Mouse (Mus musculus) ES-E14 (cell line): ENCODE results near the gene Pik3r6. TPM values are rescaled to one million over a fixed set of nuclear protein-coding genes. Genes with fewer than 3 reads are reported as not detected.

Experiments used
- DNase-seq: peaks from one replicate; pipeline ENCODE4 v3.0.0-alpha.2; 2013; ENCODE audit warnings: low read depth, low spot score
- H3K27ac ChIP-seq: 2 replicates; pipeline ENCODE4 v1.5.1; 2012; ENCODE audit warnings: low read depth, mild to moderate bottlenecking, low read length, moderate library complexity, mixed read lengths; ENCODE audit not compliant: poor library complexity, insufficient read depth, severe bottlenecking
- H3K36me3 ChIP-seq: 2 replicates; pipeline ENCODE4 v1.6.1; 2012; ENCODE audit warnings: mild to moderate bottlenecking, low read length, moderate library complexity, mixed read lengths; ENCODE audit not compliant: control insufficient read depth, poor library complexity, insufficient read depth, severe bottlenecking
- H3K4me1 ChIP-seq, 2 experiments: fragments of 150-350 bp in 1 of 2; sonication (generic) in 1 of 2; 2 replicates each; pipeline ENCODE4 v1.6.1; 2012; ENCODE audit warnings: low read length in 2 of 2, mild to moderate bottlenecking in 1 of 2, mixed read lengths in 1 of 2; ENCODE audit not compliant: control insufficient read depth in 2 of 2, insufficient read depth in 2 of 2, poor library complexity in 1 of 2
- H3K4me3 ChIP-seq, 2 experiments: fragments of 150-350 bp in 1 of 2; sonication (generic) in 1 of 2; 2 replicates each; pipeline ENCODE4 v1.5.1; 2012; ENCODE audit warnings: low read length in 2 of 2, low read depth in 1 of 2, mild to moderate bottlenecking in 1 of 2, mixed read lengths in 1 of 2; ENCODE audit not compliant: insufficient read depth in 1 of 2, poor library complexity in 1 of 2, severe bottlenecking in 1 of 2
- H3K9ac ChIP-seq: 2 replicates; pipeline ENCODE4 v1.6.1; 2012; ENCODE audit warnings: low read depth, mild to moderate bottlenecking, low read length, mixed read lengths; ENCODE audit not compliant: poor library complexity, insufficient read depth, severe bottlenecking
- H3K9me3 ChIP-seq: fragments of 150-350 bp; sonication (generic); 2 replicates; pipeline ENCODE4 v1.6.1; 2012; ENCODE audit warnings: low read depth, mild to moderate bottlenecking, low read length; ENCODE audit not compliant: control insufficient read depth, insufficient read depth
- CHD2 ChIP-seq: IDR thresholded peaks from 2 replicates; pipeline ENCODE4 v1.6.1; 2014; ENCODE audit warnings: mild to moderate bottlenecking, low read depth, low read length, inconsistent platforms
- HCFC1 ChIP-seq: IDR thresholded peaks from 2 replicates; pipeline ENCODE4 v1.6.1; 2012; ENCODE audit warnings: low read length, inconsistent platforms, borderline replicate concordance; ENCODE audit not compliant: insufficient read depth
- MAFK ChIP-seq: IDR thresholded peaks from 2 replicates; pipeline ENCODE4 v1.6.1; 2014; ENCODE audit warnings: mild to moderate bottlenecking, low read depth, low read length, inconsistent platforms; ENCODE audit not compliant: insufficient read depth
- ZC3H11A ChIP-seq: IDR thresholded peaks from 2 replicates; pipeline ENCODE4 v1.6.1; 2012; ENCODE audit warnings: low read depth, mild to moderate bottlenecking, inconsistent platforms, low read length, borderline replicate concordance
- ZNF384 ChIP-seq: IDR thresholded peaks from 2 replicates; pipeline ENCODE4 v1.6.1; 2012; ENCODE audit warnings: low read depth, low read length, inconsistent platforms
- in situ Hi-C, 2 experiments: fragments of 600-800 bp; cut with MboI; formaldehyde crosslinking; loops; one replicate each; pipeline ENCODE4 v1.15.1; 2025; ENCODE audit warnings: low sequenced_read_pairs in 2 of 2, inconsistent platforms in 1 of 2; ENCODE audit not compliant: unreplicated experiment in 2 of 2
- total RNA-seq: library from RNA; depleted of rRNA; stranded (reverse); fragments of 300-350 nt; gene quantifications from 2 replicates; pipeline ENCODE4 v1.2.3, GENCODE M21; 2012

Pik3r6 gene
- total RNA-seq, 1 experiment: 0.40 TPM

- no peak overlapping the region for H3K9ac ChIP-seq
- in situ Hi-C loops: no loop called here
- no peaks in the 10 kb centered on the region for H3K36me3 ChIP-seq
- TF ChIP-seq CHD2: no peak
- TF ChIP-seq ZNF384: no peak
- no peak for TF ChIP-seq MAFK
- no peak for TF ChIP-seq HCFC1
- TF ChIP-seq ZC3H11A: no peak
- H3K4me3 ChIP-seq: no peak overlapping the region
- H3K9me3 ChIP-seq: no peaks in the 10 kb centered on the region
- H3K4me1 ChIP-seq: no peaks in the 10 kb centered on the region
- DNase-seq: no peak
- H3K27ac ChIP-seq: no peak overlapping the region
Measured at GRCm38 (mm10) chr11:68478574-68478981, 24.2 kb upstream of the Pik3r6 start.

- in situ Hi-C loops: no loop called here
- TF ChIP-seq ZC3H11A (peak; percentile 36; the same call in 1 of the 2 replicates), MAFK (no peak), ZNF384 (no peak)
- Histone ChIP-seq H3K36me3 (no peaks in the 10 kb centered on the region), H3K27ac (no peak overlapping the region), H3K9ac (no peak overlapping the region), H3K4me1 (no peaks in the 10 kb centered on the region), H3K4me3 (no peak overlapping the region), H3K9me3 (no peaks in the 10 kb centered on the region)
- no peak for DNase-seq
Measured at GRCm38 (mm10) chr11:68480660-68481059, 22.2 kb upstream of the Pik3r6 start.

GRCm38 (mm10) chr11:68482001-68482400 lies 20.8 kb upstream of the Pik3r6 start:
- no peak for TF ChIP-seq CHD2
- TF ChIP-seq MAFK: no peak
- no peak for TF ChIP-seq ZC3H11A
- TF ChIP-seq ZNF384: 0 out of 2 replicates have a peak, but pooled peaks have one; percentile 51
- no peak for TF ChIP-seq HCFC1
- no peak for DNase-seq
- in situ Hi-C loops: no loop called here

GRCm38 (mm10) chr11:68483213-68483612 lies 19.6 kb upstream of the Pik3r6 start:
- H3K4me3 ChIP-seq: no peak overlapping the region
- in situ Hi-C loops: no loop called here
- DNase-seq: no peak
- H3K9ac ChIP-seq: no peak overlapping the region
- H3K27ac ChIP-seq: no peak overlapping the region
- TF ChIP-seq CHD2 (no peak), ZC3H11A (no peak), ZNF384 (no peak), HCFC1 (no peak)
- no peaks in the 10 kb centered on the region for H3K9me3 ChIP-seq
- H3K36me3 ChIP-seq: no peaks in the 10 kb centered on the region
- H3K4me1 ChIP-seq: no peaks in the 10 kb centered on the region

More at GRCm38 (mm10) chr11:68482001-68482400, 20.8 kb upstream of the Pik3r6 start:
- Histone ChIP-seq H3K9me3 (no peaks in the 10 kb centered on the region), H3K36me3 (no peaks in the 10 kb centered on the region), H3K4me1 (no peaks in the 10 kb centered on the region), H3K4me3 (no peak overlapping the region), H3K9ac (no peak overlapping the region), H3K27ac (no peak overlapping the region)

GRCm38 (mm10) chr11:68484431-68484830 lies 18.4 kb upstream of the Pik3r6 start:
- in situ Hi-C loops: no loop called here
- H3K4me1 ChIP-seq: no peaks in the 10 kb centered on the region
- no peak overlapping the region for H3K27ac ChIP-seq

More at GRCm38 (mm10) chr11:68484431-68484830, 18.4 kb upstream of the Pik3r6 start:
- H3K36me3 ChIP-seq: no peaks in the 10 kb centered on the region
- no peaks in the 10 kb centered on the region for H3K9me3 ChIP-seq
- no peak for DNase-seq
- H3K4me3 ChIP-seq: no peak overlapping the region
- no peak overlapping the region for H3K9ac ChIP-seq
- TF ChIP-seq MAFK (no peak), ZC3H11A (no peak), ZNF384 (no peak), HCFC1 (no peak), CHD2 (no peak)
